Mouse (Mus musculus): ENCODE measurements around the gene Mff. TPM values are rescaled to one million over a fixed set of nuclear protein-coding genes. Genes with fewer than 3 reads are reported as not detected.

Mff gene
- polyA plus RNA-seq, 1 experiment from 2014 or later, result 188 TPM

DNA sequence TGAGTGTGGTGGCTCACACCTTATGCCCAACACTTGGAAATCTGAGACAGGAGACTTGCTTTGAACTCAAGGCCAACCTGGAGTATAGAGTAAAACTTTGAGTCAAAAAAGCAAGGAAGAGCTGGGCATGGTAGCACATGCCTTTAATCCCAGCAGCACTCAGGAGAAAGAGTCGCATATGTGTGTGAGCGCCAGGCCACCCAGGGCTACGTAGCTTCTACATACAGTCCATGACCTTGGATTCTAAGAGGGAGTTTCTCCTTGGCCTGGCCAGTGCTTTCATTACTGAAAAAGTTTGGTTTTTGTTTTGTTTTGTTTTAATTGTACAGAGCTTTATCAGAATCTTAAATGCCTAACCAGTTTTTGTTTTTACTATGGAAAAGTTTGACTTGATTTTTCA lies 19.3 kb downstream of the Mff start:
- no peak overlapping the region for H3K4me2 ChIP-seq (replicated peaks)
- H3K27ac ChIP-seq, result no peak overlapping the region
- WGBS, result 94% methylated on average over 3 of the region's 3 CpGs
- no peak overlapping the region for H3K4me3 ChIP-seq (replicated peaks)
- no peaks in the 10 kb centered on the region; the same call in none of the 2 replicates for H3K36me3 ChIP-seq
- no peak overlapping the region for H3K9ac ChIP-seq
- H3K9me3 ChIP-seq, result no peaks in the 10 kb centered on the region
- H3K4me1 ChIP-seq (replicated peaks), result no peaks in the 10 kb centered on the region
- no peaks in the 10 kb centered on the region for H3K27me3 ChIP-seq (replicated peaks)
- no peak for ATAC-seq

- H3K4me1 ChIP-seq (replicated peaks), result no peaks in the 10 kb centered on the region
- H3K4me2 ChIP-seq (replicated peaks), result no peak overlapping the region
- no peak overlapping the region for H3K9ac ChIP-seq
- no peak overlapping the region for H3K4me3 ChIP-seq (replicated peaks)
- H3K27ac ChIP-seq, result no peak overlapping the region
- no peak for ATAC-seq
- H3K36me3 ChIP-seq, result no peaks in the 10 kb centered on the region; the same call in none of the 2 replicates
- H3K27me3 ChIP-seq (replicated peaks), result no peaks in the 10 kb centered on the region
- no peaks in the 10 kb centered on the region for H3K9me3 ChIP-seq
- WGBS, result 85% methylated on average over 4 of the region's 4 CpGs
Observed at GRCm38 (mm10) chr1:82746408-82746807, 21.7 kb downstream of the Mff start.

GRCm38 (mm10) chr1:82747714-82748452 lies 23.2 kb downstream of the Mff start:
- Histone ChIP-seq H3K4me2 (replicated peaks) (no peak overlapping the region), H3K9me3 (no peaks in the 10 kb centered on the region), H3K9ac (no peak overlapping the region), H3K4me3 (replicated peaks) (no peak overlapping the region), H3K27ac (no peak overlapping the region), H3K36me3 (no peaks in the 10 kb centered on the region; the same call in none of the 2 replicates), H3K4me1 (replicated peaks) (no peaks in the 10 kb centered on the region), H3K27me3 (replicated peaks) (no peaks in the 10 kb centered on the region)
- 90% methylated on average over 2 of the region's 2 CpGs for WGBS
- ATAC-seq, result no peak

GRCm38 (mm10) chr1:82759520-82759919 lies 34.8 kb downstream of the Mff start:
- 88% methylated on average over 1 of the region's 1 CpGs for WGBS
- Histone ChIP-seq H3K4me3 (replicated peaks) (no peak overlapping the region), H3K9me3 (no peaks in the 10 kb centered on the region), H3K4me1 (replicated peaks) (no peaks in the 10 kb centered on the region), H3K4me2 (replicated peaks) (no peak overlapping the region), H3K27me3 (replicated peaks) (no peaks in the 10 kb centered on the region), H3K27ac (no peak overlapping the region), H3K36me3 (no peaks in the 10 kb centered on the region), H3K9ac (no peak overlapping the region)
- no peak for ATAC-seq

DNA sequence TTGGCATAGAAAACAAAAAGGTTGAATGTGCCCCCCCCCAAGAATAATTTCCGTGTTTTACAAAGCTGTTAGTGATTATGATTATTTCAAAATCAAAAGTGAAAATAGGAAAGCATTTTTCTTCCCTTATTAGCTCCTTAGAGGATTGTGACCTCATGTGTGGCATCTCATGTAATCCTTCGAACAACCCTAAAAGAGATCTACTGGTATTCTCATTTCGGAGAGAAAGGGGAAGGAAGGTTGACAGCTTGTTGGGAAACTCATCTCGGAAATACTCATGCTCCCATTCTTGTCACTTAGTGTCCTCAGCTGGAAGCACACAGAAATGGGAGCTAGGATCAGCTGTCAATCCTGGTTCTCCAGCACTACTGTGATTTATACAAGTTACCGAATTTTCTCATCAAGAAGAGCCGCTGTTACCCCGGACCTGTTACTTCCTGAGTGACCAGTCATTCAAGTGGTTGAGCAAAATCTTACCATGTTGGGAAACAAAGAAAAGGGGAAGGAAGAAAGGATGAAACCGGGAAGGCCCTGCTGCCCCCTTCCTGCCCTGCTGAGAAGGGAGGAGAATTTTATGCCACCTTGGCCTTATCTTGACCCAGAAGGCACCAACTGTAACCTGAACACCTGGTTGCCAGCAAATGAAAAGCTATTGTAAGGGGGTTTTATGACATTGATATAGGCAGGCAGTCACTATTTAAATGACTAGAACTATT lies 36.9 kb downstream of the Mff start:
- Histone ChIP-seq H3K36me3 (no peaks in the 10 kb centered on the region), H3K4me1 (replicated peaks) (no peaks in the 10 kb centered on the region), H3K9me3 (no peaks in the 10 kb centered on the region), H3K4me3 (replicated peaks) (no peak overlapping the region), H3K27ac (no peak overlapping the region), H3K27me3 (replicated peaks) (no peaks in the 10 kb centered on the region), H3K9ac (no peak overlapping the region), H3K4me2 (replicated peaks) (no peak overlapping the region)
- WGBS, result 89% methylated on average over 8 of the region's 8 CpGs
- ATAC-seq, result no peak

GRCm38 (mm10) chr1:82762274-82762673 lies 37.6 kb downstream of the Mff start:
- no peak overlapping the region for H3K4me3 ChIP-seq (replicated peaks)
- WGBS, result 84% methylated on average over 1 of the region's 1 CpGs
- H3K27ac ChIP-seq, result no peak overlapping the region
- H3K9me3 ChIP-seq, result no peaks in the 10 kb centered on the region
- H3K4me1 ChIP-seq (replicated peaks), result no peaks in the 10 kb centered on the region
- no peak overlapping the region for H3K9ac ChIP-seq
- no peaks in the 10 kb centered on the region for H3K36me3 ChIP-seq
- no peak overlapping the region for H3K4me2 ChIP-seq (replicated peaks)
- H3K27me3 ChIP-seq (replicated peaks), result no peaks in the 10 kb centered on the region
- ATAC-seq, result no peak

GRCm38 (mm10) chr1:82766227-82766626 lies 41.5 kb downstream of the Mff start:
- WGBS, result 29% methylated on average over 1 of the region's 1 CpGs
- Histone ChIP-seq H3K4me2 (replicated peaks) (0 out of 2 replicates have a peak overlapping the region, but pooled peaks have one; percentile 26), H3K4me1 (replicated peaks) (no peaks in the 10 kb centered on the region), H3K9me3 (no peaks in the 10 kb centered on the region), H3K36me3 (no peaks in the 10 kb centered on the region), H3K9ac (no peak overlapping the region), H3K4me3 (replicated peaks) (peak overlapping the region; percentile 36), H3K27me3 (replicated peaks) (no peaks in the 10 kb centered on the region), H3K27ac (no peak overlapping the region)
- ATAC-seq, result peak; percentile 65

GRCm38 (mm10) chr1:82766641-82767040 lies 42.0 kb downstream of the Mff start:
- Histone ChIP-seq H3K9me3 (no peaks in the 10 kb centered on the region), H3K9ac (no peak overlapping the region), H3K36me3 (no peaks in the 10 kb centered on the region), H3K27ac (peak overlapping the region; percentile 62; the same call in 1 of the 2 replicates), H3K4me3 (replicated peaks) (peak overlapping the region; percentile 36), H3K4me1 (replicated peaks) (no peaks in the 10 kb centered on the region), H3K27me3 (replicated peaks) (no peaks in the 10 kb centered on the region), H3K4me2 (replicated peaks) (peak overlapping the region; percentile 26; the same call in 1 of the 2 replicates)
- peak; percentile 81 for ATAC-seq
- 50% methylated on average over 4 of the region's 4 CpGs for WGBS

- no peaks in the 10 kb centered on the region for H3K36me3 ChIP-seq
- H3K27me3 ChIP-seq (replicated peaks), result no peaks in the 10 kb centered on the region
- peak within 1 kb of the TSS; percentile 26 for H3K9ac ChIP-seq
- no peaks in the 10 kb centered on the region for H3K9me3 ChIP-seq
- peak within 1 kb of the TSS; percentile 36 for H3K4me3 ChIP-seq (replicated peaks)
- WGBS, result 44% methylated on average over 5 of the region's 5 CpGs
- peak; percentile 72 for ATAC-seq
- no peaks in the 10 kb centered on the region for H3K4me1 ChIP-seq (replicated peaks)
- peak within 1 kb of the TSS; percentile 17 for H3K4me2 ChIP-seq (replicated peaks)
- peak within 1 kb of the TSS; percentile 62 for H3K27ac ChIP-seq
Observed at GRCm38 (mm10) chr1:82768269-82768668, 43.6 kb downstream of the Mff start, which contains the start of gene Tm4sf20. Gene Tm4sf20 (minus strand): TSS chr1:82768461.

- 81% methylated on average over 15 of the region's 15 CpGs for WGBS
- Histone ChIP-seq H3K27me3 (replicated peaks) (no peaks in the 10 kb centered on the region), H3K27ac (no peak within 1 kb of the TSS)
Observed at GRCm38 (mm10) chr1:82771022-82771586, 46.4 kb downstream of the Mff start, which contains the start of gene Gm47791. Gene Gm47791 (minus strand): TSS chr1:82771243.

GRCm38 (mm10) chr1:82772428-82772827 lies 47.7 kb downstream of the Mff start:
- no peak for ATAC-seq
- Histone ChIP-seq H3K4me3 (replicated peaks) (no peak overlapping the region), H3K9me3 (no peaks in the 10 kb centered on the region), H3K27me3 (replicated peaks) (no peaks in the 10 kb centered on the region), H3K4me1 (replicated peaks) (no peaks in the 10 kb centered on the region), H3K4me2 (replicated peaks) (no peak overlapping the region), H3K9ac (no peak overlapping the region), H3K27ac (no peak overlapping the region), H3K36me3 (no peaks in the 10 kb centered on the region)
- 84% methylated on average over 4 of the region's 4 CpGs for WGBS

More at GRCm38 (mm10) chr1:82771022-82771586, 46.4 kb downstream of the Mff start, which contains the start of gene Gm47791:
- H3K9me3 ChIP-seq, result no peaks in the 10 kb centered on the region
- ATAC-seq, result no peak
- no peak within 1 kb of the TSS for H3K4me3 ChIP-seq (replicated peaks)
- no peak within 1 kb of the TSS for H3K4me2 ChIP-seq (replicated peaks)
- H3K4me1 ChIP-seq (replicated peaks), result no peaks in the 10 kb centered on the region
- no peaks in the 10 kb centered on the region for H3K36me3 ChIP-seq
- H3K9ac ChIP-seq, result no peak within 1 kb of the TSS

DNA sequence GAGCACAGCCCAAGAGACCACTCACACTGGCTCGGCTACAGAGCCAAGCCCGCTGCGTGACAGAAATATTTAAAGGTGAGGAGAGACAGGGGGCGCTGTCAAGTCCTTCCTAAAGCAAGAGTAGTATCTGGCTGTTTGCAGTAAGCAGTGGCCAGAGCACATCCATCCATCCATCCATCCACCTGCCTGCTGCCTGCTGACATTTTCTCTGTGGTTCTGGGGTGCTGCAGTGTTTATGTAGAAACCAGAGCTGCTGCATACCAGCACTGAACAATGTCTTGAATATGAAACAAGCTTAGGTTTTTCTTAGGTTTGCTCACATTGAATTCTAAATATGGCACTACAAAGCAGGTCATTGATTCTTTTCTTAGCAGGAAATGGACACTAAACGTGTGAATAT lies 48.5 kb downstream of the Mff start:
- Histone ChIP-seq H3K9ac (no peak overlapping the region), H3K27ac (no peak overlapping the region), H3K4me2 (replicated peaks) (no peak overlapping the region), H3K27me3 (replicated peaks) (no peaks in the 10 kb centered on the region), H3K4me3 (replicated peaks) (no peak overlapping the region), H3K4me1 (replicated peaks) (no peaks in the 10 kb centered on the region), H3K36me3 (no peaks in the 10 kb centered on the region), H3K9me3 (no peaks in the 10 kb centered on the region)
- 68% methylated on average over 5 of the region's 5 CpGs for WGBS
- no peak for ATAC-seq

Measured in intestine, embryonic 15.5 days (tissue).